Mouse (Mus musculus): ENCODE results near the gene Casq1. TPM values are rescaled to one million over a fixed set of nuclear protein-coding genes. Genes with fewer than 3 reads are reported as not detected.
A peak's percentile ranks its signal among the peaks of the same experiment; 100 is the strongest.

The Casq1 gene
- polyA plus RNA-seq, 1 experiment from 2014 or later, result 1.8 TPM

DNA sequence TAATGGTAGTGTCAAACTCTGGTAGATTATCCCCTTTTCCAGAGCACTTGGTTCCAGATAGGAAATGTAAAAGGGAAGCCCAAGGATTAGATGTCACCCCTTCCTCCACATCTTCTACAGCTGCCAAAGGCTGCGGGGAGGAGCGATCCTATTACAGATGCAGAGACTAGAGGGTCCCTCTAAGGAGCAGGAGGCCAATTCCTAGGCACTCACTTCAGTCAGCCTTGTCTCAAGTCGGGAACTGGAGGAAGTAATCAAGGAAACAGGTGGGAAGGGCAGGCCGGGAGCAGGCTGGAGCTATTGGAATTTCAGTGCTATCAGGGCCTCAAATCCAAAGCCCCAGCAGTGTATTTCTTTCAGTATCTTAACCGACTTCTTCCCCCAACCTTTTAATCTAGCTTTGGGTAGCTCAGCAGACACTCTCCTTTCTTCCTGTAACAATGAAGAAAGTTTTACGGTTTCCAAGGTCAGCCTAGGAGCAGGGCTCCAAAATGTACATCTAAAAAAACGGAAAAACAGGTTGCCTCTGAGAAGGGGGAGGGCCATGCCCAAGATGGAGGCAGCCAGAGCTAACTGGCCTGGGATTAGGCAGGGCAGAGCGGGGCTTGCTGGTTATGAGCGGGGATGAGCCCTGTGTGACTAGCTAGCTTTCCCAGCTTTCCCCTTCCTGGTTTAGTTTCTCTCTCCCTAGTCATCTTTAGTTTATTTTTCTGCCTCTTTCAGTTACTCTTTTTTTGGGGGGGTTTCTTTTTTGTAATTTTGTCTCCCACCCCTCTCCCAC is 15.4 kb downstream of the Casq1 start:
- Histone ChIP-seq H3K9ac (replicated peaks) (peak overlapping the region; percentile 90), H3K4me3 (replicated peaks) (peak overlapping the region; percentile 65), H3K9me3 (no peaks in the 10 kb centered on the region), H3K36me3 (peaks cover 12% of the 10 kb centered on the region), H3K4me1 (replicated peaks) (peaks cover 82% of the 10 kb centered on the region), H3K4me2 (replicated peaks) (peak overlapping the region; percentile 93), H3K27me3 (no peaks in the 10 kb centered on the region), H3K27ac (peak overlapping the region; percentile 96)
- no peak for ATAC-seq
- 4% methylated on average over 9 of the region's 9 CpGs for WGBS

DNA sequence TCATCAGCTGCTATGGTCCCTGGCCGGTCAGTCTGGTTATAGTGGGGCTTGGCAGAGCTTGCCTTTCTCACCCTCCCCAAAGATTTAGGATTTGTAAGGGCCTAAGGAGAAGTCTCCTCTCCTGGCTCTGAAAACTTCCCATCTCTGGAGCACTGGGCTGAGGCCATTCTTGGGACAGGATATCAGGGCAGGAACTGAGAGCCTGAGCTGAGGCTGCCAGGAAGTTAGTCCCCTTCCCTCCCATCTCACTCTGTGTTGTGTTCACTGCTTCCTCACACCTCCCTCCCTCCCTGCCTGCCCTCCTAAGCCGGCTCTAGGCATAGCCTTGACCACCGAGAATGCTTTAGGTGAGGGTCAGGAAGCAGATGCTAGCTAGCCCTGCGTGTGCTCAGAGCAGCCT is 16.1 kb downstream of the Casq1 start:
- 0% methylated on average over 4 of the region's 4 CpGs for WGBS
- Histone ChIP-seq H3K4me1 (replicated peaks) (peaks cover 82% of the 10 kb centered on the region), H3K9me3 (no peaks in the 10 kb centered on the region), H3K36me3 (peaks cover 18% of the 10 kb centered on the region), H3K27me3 (no peaks in the 10 kb centered on the region), H3K4me2 (replicated peaks) (peak overlapping the region; percentile 93), H3K27ac (peak overlapping the region; percentile 96), H3K9ac (replicated peaks) (peak overlapping the region; percentile 90), H3K4me3 (replicated peaks) (peak overlapping the region; percentile 65)
- ATAC-seq, result no peak

DNA sequence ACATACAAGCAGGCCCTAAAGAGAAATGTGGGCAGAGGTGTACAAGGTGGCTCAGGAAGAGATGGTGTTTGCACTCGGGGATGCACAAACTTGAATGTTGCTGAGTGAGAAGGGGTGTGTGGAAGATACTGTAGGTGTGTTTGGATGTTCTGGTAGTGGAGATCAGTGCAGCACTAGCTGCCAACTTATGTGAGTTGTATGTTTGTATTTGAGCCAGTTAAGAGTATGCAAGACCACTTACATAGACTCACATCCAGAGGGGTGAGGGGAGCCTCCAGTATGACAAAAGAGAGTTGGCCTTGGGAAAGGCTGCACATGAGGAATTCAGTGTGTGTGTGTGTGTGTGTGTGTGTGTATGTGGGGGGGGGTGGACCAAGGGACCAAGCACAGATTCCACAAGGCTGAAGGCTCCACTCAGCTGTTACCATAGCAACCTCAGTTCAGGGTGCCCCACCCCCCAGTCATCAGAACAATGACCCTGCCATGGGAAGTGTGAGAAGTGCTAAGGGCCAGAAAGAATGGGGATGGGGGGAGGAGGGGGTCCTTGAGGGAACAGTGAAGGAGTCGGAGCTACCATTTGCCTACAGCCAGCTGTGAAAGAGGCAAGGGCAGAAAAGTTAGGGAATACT is 16.7 kb downstream of the Casq1 start:
- no peaks in the 10 kb centered on the region for H3K9me3 ChIP-seq
- WGBS, result 2% methylated on average over 2 of the region's 2 CpGs
- ATAC-seq, result peak; percentile 10

GRCm38 (mm10) chr1:172201967-172202880 is 17.4 kb downstream of the Casq1 start:
- H3K27ac ChIP-seq, result peak overlapping the region; percentile 96
- H3K4me3 ChIP-seq (replicated peaks), result peak overlapping the region; percentile 20
- H3K27me3 ChIP-seq, result no peaks in the 10 kb centered on the region
- peaks cover 81% of the 10 kb centered on the region for H3K4me1 ChIP-seq (replicated peaks)
- peak; percentile 9; the same call in 1 of the 2 replicates for ATAC-seq
- no peaks in the 10 kb centered on the region for H3K9me3 ChIP-seq
- H3K9ac ChIP-seq (replicated peaks), result peak overlapping the region; percentile 63
- 3% methylated on average over 14 of the region's 14 CpGs for WGBS
- H3K4me2 ChIP-seq (replicated peaks), result peak overlapping the region; percentile 93
- H3K36me3 ChIP-seq, result peaks cover 31% of the 10 kb centered on the region

More for the DNA sequence above, 16.7 kb downstream of the Casq1 start:
- peak overlapping the region; percentile 65 for H3K4me3 ChIP-seq (replicated peaks)
- no peaks in the 10 kb centered on the region for H3K27me3 ChIP-seq
- peak overlapping the region; percentile 96 for H3K27ac ChIP-seq
- H3K36me3 ChIP-seq, result peaks cover 23% of the 10 kb centered on the region
- H3K4me2 ChIP-seq (replicated peaks), result peak overlapping the region; percentile 93
- H3K4me1 ChIP-seq (replicated peaks), result peaks cover 82% of the 10 kb centered on the region
- peak overlapping the region; percentile 90 for H3K9ac ChIP-seq (replicated peaks)

DNA sequence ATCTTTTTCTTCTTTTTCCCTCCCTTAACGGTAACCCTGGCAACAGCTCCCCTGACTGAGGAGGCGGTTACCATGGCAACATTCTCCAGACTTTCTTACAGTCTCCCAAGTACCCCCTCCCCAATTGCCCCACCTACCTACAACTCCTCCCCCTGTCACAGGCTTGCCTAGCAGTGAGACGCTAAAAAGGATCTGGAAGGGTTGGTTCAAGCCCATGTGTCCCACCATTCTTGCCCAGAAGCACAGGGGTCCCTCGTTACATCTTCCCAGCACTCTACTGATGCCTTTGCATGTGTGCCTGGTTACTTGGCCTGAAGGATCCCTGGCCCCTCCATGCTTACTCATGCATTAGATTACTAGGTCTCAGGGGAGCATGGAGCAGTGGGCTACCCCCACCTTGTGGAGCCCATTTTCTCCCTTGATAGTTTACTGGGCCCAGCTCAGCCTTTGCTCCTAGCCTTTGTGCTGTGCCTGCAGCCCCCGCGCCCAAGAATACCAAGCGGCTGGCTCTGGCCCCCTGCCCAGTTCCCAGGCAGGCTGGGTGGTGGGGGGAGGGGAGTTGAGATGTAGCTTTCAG is 18.7 kb downstream of the Casq1 start:
- 12% methylated on average over 7 of the region's 7 CpGs for WGBS
- H3K27ac ChIP-seq, result peak overlapping the region; percentile 96
- H3K4me2 ChIP-seq (replicated peaks), result peak overlapping the region; percentile 93
- ATAC-seq, result peak; percentile 66
- H3K36me3 ChIP-seq, result peaks cover 44% of the 10 kb centered on the region
- H3K4me3 ChIP-seq (replicated peaks), result peak overlapping the region; percentile 6; the same call in 1 of the 2 replicates
- peaks cover 75% of the 10 kb centered on the region for H3K4me1 ChIP-seq (replicated peaks)
- H3K27me3 ChIP-seq, result no peaks in the 10 kb centered on the region
- peak overlapping the region; percentile 28 for H3K9ac ChIP-seq (replicated peaks)
- no peaks in the 10 kb centered on the region for H3K9me3 ChIP-seq

DNA sequence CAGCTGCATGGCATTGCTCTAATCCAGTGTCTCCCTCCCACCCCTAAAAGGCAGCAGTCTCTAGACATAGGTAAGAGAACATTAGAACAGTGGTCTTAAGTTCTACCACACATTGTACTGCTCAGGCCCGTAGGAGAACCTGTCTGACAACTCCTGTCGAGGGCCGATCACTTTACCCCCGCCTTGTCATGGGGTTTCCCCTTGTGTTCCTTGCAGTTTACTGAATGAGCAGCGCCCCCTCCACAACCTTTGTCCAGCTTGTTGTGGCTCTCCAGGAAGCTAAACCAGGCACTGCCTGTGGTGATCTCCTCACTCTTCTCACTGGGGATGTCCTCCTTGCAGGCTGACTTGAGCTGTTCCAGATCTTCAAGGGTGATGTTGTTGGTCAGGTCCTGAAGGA is 19.5 kb downstream of the Casq1 start:
- H3K27me3 ChIP-seq, result no peaks in the 10 kb centered on the region
- ATAC-seq, result no peak
- H3K27ac ChIP-seq, result peak overlapping the region; percentile 96
- H3K9me3 ChIP-seq, result no peaks in the 10 kb centered on the region
- peak overlapping the region; percentile 55; the same call in 1 of the 2 replicates for H3K9ac ChIP-seq (replicated peaks)
- H3K4me2 ChIP-seq (replicated peaks), result peak overlapping the region; percentile 93
- H3K36me3 ChIP-seq, result peaks cover 51% of the 10 kb centered on the region
- 74% methylated on average over 5 of the region's 5 CpGs for WGBS
- H3K4me1 ChIP-seq (replicated peaks), result peaks cover 70% of the 10 kb centered on the region
- no peak overlapping the region; the same call in 1 of the 2 replicates for H3K4me3 ChIP-seq (replicated peaks)

DNA sequence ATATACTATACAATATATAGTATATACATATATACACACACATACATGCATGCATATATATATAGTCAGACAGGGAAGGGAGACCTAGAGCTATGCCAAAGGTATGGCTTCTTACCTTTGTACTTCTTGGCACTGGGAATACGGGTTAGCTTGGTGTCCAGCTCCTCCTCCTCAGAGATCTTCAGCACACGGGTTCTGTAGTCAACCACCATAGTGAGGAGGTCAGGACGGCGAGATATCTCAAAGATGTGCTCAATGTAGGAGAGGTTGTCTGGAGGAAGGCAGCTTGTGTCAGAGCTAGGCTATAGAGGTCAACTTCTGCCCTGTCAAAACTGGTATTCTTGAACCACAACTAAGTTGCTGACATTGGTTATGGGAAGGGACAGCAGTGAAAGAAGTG is 20.7 kb downstream of the Casq1 start:
- H3K4me1 ChIP-seq (replicated peaks), result peaks cover 58% of the 10 kb centered on the region
- no peak overlapping the region for H3K4me2 ChIP-seq (replicated peaks)
- H3K4me3 ChIP-seq (replicated peaks), result no peak overlapping the region
- no peaks in the 10 kb centered on the region for H3K27me3 ChIP-seq
- H3K9me3 ChIP-seq, result no peaks in the 10 kb centered on the region
- H3K36me3 ChIP-seq, result peaks cover 62% of the 10 kb centered on the region
- no peak overlapping the region for H3K27ac ChIP-seq
- no peak overlapping the region for H3K9ac ChIP-seq (replicated peaks)
- WGBS, result 91% methylated on average over 4 of the region's 4 CpGs
- ATAC-seq, result no peak

GRCm38 (mm10) chr1:172198316-172198715 is 21.4 kb downstream of the Casq1 start:
- Histone ChIP-seq H3K27me3 (no peaks in the 10 kb centered on the region), H3K4me3 (replicated peaks) (no peak overlapping the region), H3K27ac (peak overlapping the region; percentile 56; the same call in 1 of the 2 replicates), H3K36me3 (peaks cover 69% of the 10 kb centered on the region), H3K9ac (replicated peaks) (no peak overlapping the region), H3K9me3 (no peaks in the 10 kb centered on the region), H3K4me1 (replicated peaks) (peaks cover 51% of the 10 kb centered on the region), H3K4me2 (replicated peaks) (no peak overlapping the region)
- 82% methylated on average over 8 of the region's 8 CpGs for WGBS
- no peak for ATAC-seq

DNA sequence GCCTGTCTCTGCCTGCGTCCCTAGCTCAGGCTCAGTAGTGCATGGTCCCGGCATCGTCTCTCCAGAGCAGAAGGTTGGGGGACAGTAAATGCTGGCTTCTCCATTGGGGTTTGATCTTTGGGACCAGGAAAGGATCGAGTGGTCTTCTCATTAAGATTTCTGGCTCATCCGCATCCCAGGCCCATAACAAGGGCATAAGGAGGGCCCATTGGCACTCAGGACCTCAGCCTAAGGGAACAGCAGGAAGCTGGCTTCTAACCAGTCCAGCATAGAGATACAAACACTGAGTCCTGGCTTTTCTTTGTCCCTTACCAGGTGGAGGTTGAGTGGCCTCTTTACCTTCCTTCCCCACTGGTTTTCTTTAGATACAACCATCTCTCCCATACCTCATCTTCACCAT is 21.8 kb downstream of the Casq1 start:
- no peak overlapping the region for H3K4me2 ChIP-seq (replicated peaks)
- no peak overlapping the region for H3K4me3 ChIP-seq (replicated peaks)
- no peak overlapping the region; the same call in 1 of the 2 replicates for H3K9ac ChIP-seq (replicated peaks)
- H3K27ac ChIP-seq, result peak overlapping the region; percentile 56
- H3K27me3 ChIP-seq, result no peaks in the 10 kb centered on the region
- 81% methylated on average over 5 of the region's 5 CpGs for WGBS
- no peak for ATAC-seq
- peaks cover 69% of the 10 kb centered on the region for H3K36me3 ChIP-seq
- H3K4me1 ChIP-seq (replicated peaks), result peaks cover 47% of the 10 kb centered on the region
- no peaks in the 10 kb centered on the region for H3K9me3 ChIP-seq

DNA sequence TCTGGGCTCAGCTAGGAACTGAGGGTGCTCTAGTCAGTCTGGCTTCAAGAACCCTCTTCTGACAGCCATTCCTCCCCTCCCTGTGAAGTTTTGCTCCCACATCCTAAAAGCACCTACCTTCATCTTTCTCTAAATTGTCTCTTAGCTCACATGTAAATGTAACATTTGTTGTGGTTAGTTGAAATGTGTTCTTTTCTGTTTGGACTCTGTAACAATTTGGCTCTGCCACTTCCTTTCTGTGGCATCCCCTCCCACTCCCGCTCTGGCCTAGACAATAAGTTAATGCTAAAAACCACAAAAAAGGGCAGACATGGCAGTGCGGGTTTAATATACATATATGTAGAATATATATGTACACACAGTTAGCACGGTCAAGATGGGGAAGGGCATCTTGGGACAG is 22.5 kb downstream of the Casq1 start:
- WGBS, result 90% methylated on average over 3 of the region's 3 CpGs
- Histone ChIP-seq H3K36me3 (peaks cover 76% of the 10 kb centered on the region), H3K4me3 (replicated peaks) (no peak overlapping the region), H3K27me3 (no peaks in the 10 kb centered on the region), H3K4me1 (replicated peaks) (peaks cover 40% of the 10 kb centered on the region), H3K27ac (peak overlapping the region; percentile 56; the same call in 1 of the 2 replicates), H3K9me3 (no peaks in the 10 kb centered on the region), H3K9ac (replicated peaks) (no peak overlapping the region), H3K4me2 (replicated peaks) (no peak overlapping the region)
- no peak for ATAC-seq

DNA sequence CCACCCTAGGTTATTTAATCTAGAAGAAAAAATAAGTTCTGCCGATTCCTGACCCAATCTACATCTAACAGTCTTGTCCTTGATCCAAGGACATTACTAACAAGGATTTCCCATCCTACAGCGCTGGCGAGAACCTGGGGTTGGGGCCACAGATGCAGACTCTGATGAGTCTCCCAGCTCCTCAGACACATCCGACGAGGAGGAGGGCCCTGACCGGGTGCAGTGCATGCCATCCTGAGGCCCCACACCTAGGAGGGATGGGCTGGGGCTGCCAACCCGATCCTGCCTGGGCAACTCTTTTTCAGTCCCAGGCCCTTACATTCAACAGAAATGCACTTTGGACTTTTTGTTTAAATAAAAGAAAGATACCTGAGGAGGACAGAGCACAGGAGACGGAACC is 25.2 kb downstream of the Casq1 start:
- Histone ChIP-seq H3K4me1 (replicated peaks) (peaks cover 13% of the 10 kb centered on the region), H3K36me3 (peaks cover 85% of the 10 kb centered on the region), H3K4me3 (replicated peaks) (no peak overlapping the region), H3K27ac (peak overlapping the region; percentile 49; the same call in 1 of the 2 replicates), H3K9ac (replicated peaks) (peak overlapping the region; percentile 25; the same call in 1 of the 2 replicates), H3K27me3 (no peaks in the 10 kb centered on the region), H3K4me2 (replicated peaks) (no peak overlapping the region), H3K9me3 (no peaks in the 10 kb centered on the region)
- ATAC-seq, result no peak
- 81% methylated on average over 8 of the region's 8 CpGs for WGBS

Measured in midbrain, embryonic 13.5 days (tissue).